Mouse (Mus musculus) limb, embryonic 14.5 days (tissue): Measurements from ENCODE around the gene Ppp5c. TPM values are rescaled to one million over a fixed set of nuclear protein-coding genes. Genes with fewer than 3 reads are reported as not detected.

ENCODE experiments used
- ATAC-seq: fragments of 200-750 bp; cut with Nextera tagmentation; 2 replicates; pipeline ENCODE4 v1.8.0; 2017; ENCODE audit warnings: low read depth, moderate number of reproducible peaks, moderate TSS enrichment; ENCODE audit not compliant: low FRiP score
- DNase-seq: peaks from one replicate; pipeline ENCODE4 v3.0.0-alpha.2; 2015; ENCODE audit warnings: low spot score
- H3K27ac ChIP-seq: fragments of 300-500 bp; sonication (generic); replicated peaks from 2 replicates; pipeline ENCODE4 v1.5.1; 2014; ENCODE audit warnings: low read depth, mild to moderate bottlenecking, low read length, moderate library complexity, mixed read lengths
- H3K27me3 ChIP-seq: fragments of 300-500 bp; sonication (generic); 2 replicates; pipeline ENCODE4 v1.6.1; 2014; ENCODE audit warnings: low read length, mixed read lengths; ENCODE audit not compliant: control insufficient read depth, insufficient read depth
- H3K36me3 ChIP-seq: fragments of 300-500 bp; sonication (generic); 2 replicates; pipeline ENCODE4 v1.6.1; 2014; ENCODE audit warnings: mild to moderate bottlenecking, low read length, moderate library complexity, mixed read lengths; ENCODE audit not compliant: control insufficient read depth, insufficient read depth
- H3K4me1 ChIP-seq: fragments of 300-500 bp; sonication (generic); 2 replicates; pipeline ENCODE4 v1.6.1; 2014; ENCODE audit warnings: antibody characterized with exemption, low read length, mixed read lengths; ENCODE audit not compliant: control insufficient read depth, insufficient read depth
- H3K4me2 ChIP-seq: fragments of 300-500 bp; sonication (generic); replicated peaks from 2 replicates; pipeline ENCODE4 v1.6.1; 2014; ENCODE audit warnings: low read depth, mild to moderate bottlenecking, low read length, moderate library complexity; ENCODE audit not compliant: severe bottlenecking
- H3K4me3 ChIP-seq: fragments of 300-500 bp; sonication (generic); replicated peaks from 2 replicates; pipeline ENCODE4 v1.5.1; 2014; ENCODE audit warnings: low read length
- H3K9ac ChIP-seq: fragments of 300-500 bp; sonication (generic); 2 replicates; pipeline ENCODE4 v1.6.1; 2014; ENCODE audit warnings: mild to moderate bottlenecking, low read depth, low read length, moderate library complexity; ENCODE audit not compliant: severe bottlenecking
- H3K9me3 ChIP-seq: fragments of 300-500 bp; sonication (generic); 2 replicates; pipeline ENCODE4 v1.6.1; 2016; ENCODE audit warnings: low read length; ENCODE audit not compliant: control insufficient read depth
- POLR2A ChIP-seq: fragments of 200-500 bp; IDR thresholded peaks from 2 replicates; pipeline ENCODE4 v1.8.0; 2012; ENCODE audit warnings: inconsistent platforms, mild to moderate bottlenecking, moderate library complexity, borderline replicate concordance; ENCODE audit not compliant: insufficient read depth, insufficient read length; ENCODE audit errors: extremely low read depth
- WGBS: fragments of 180-500 bp; shearing (Covaris S2); extraction: QIAGEN DNeasy Blood & Tissue Kit; methylation state at CpG from one replicate; pipeline ENCODE4 v1.1.7; 2014; 5-methylcytosine and 5-hydroxymethylcytosine counted together
- polyA plus RNA-seq, 2 experiments: library from polyadenylated mRNA; depleted of rRNA in 1 of 2; stranded (reverse) in 1 of 2; unstranded in 1 of 2; fragments of >200 nt; fragmentation: Nextera tagmentation in 1 of 2; extraction: Ambion mirVana in 1 of 2; gene quantifications; 2 replicates each; pipeline versions ENCODE4 v1.2.1 to v1.2.3; 2012 to 2014

The Ppp5c gene
- polyA plus RNA-seq, 2 experiments = 100 to 193 TPM

GRCm38 (mm10) chr7:16988405-16988804 lies 39.3 kb downstream of the Ppp5c start:
- Histone ChIP-seq H3K27me3 (no peaks in the 10 kb centered on the region), H3K4me3 (no peak overlapping the region), H3K27ac (no peak overlapping the region), H3K9ac (no peak overlapping the region), H3K36me3 (no peaks in the 10 kb centered on the region), H3K9me3 (no peaks in the 10 kb centered on the region), H3K4me2 (no peak overlapping the region), H3K4me1 (peaks cover 35% of the 10 kb centered on the region)
- no peak for TF ChIP-seq POLR2A
- DNase-seq (peak; percentile 80), ATAC-seq (peak; percentile 42)
- WGBS = 25% methylated on average over 3 of the region's 3 CpGs

DNA sequence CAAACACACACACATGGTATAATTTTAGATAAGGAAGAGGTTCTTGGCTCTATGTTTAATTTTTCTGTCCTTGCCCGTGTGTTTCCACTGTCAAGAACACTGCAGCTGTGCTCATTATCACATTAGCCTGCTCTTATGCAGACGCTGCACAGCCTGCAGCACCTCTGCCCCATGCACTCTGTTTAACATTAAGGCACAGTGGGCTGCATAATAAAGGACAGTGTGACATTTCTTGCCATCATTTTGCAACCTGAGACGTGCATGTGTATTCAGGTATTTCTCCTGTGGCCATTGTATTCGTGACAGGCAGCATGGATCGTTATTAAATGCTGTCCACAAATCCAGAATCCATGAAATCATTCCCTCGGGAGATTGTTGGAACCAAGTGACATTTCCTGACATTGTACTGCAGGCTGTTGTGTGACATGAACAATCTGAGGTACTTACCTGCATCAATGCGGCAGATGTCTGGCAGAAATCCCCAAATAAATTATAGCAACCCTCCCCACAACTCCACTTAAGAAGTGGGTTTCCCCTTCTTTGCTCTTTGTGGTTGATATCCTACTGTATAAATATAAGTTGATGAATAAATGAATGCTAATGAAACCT lies 40.1 kb downstream of the Ppp5c start:
- H3K27ac ChIP-seq = 0 out of 2 replicates have a peak overlapping the region, but pooled peaks have one; percentile 26
- no peak overlapping the region for H3K9ac ChIP-seq
- no peak for DNase-seq
- no peak overlapping the region for H3K4me3 ChIP-seq
- no peak overlapping the region for H3K4me2 ChIP-seq
- peaks cover 37% of the 10 kb centered on the region for H3K4me1 ChIP-seq
- WGBS = 25% methylated on average over 7 of the region's 7 CpGs
- no peak for ATAC-seq
- no peaks in the 10 kb centered on the region for H3K36me3 ChIP-seq
- TF ChIP-seq POLR2A = no peak
- no peaks in the 10 kb centered on the region for H3K9me3 ChIP-seq
- H3K27me3 ChIP-seq = no peaks in the 10 kb centered on the region

- H3K36me3 ChIP-seq = no peaks in the 10 kb centered on the region
- no peak within 1 kb of the TSS for H3K27ac ChIP-seq
- peak within 1 kb of the TSS; percentile 14; the same call in 1 of the 2 replicates for H3K4me3 ChIP-seq
- H3K9ac ChIP-seq = 0 out of 2 replicates have a peak within 1 kb of the TSS, but pooled peaks have one; percentile 25
- no peak for TF ChIP-seq POLR2A
- peaks cover 31% of the 10 kb centered on the region for H3K4me1 ChIP-seq
- H3K27me3 ChIP-seq = no peaks in the 10 kb centered on the region
- peak; percentile 23; the same call in 1 of the 2 replicates for ATAC-seq
- H3K4me2 ChIP-seq = peak within 1 kb of the TSS; percentile 39
- 22% methylated on average over 26 of the region's 26 CpGs for WGBS
- H3K9me3 ChIP-seq = no peaks in the 10 kb centered on the region
- DNase-seq = peak; percentile 26
These were observed 44.7 kb downstream of the Ppp5c start, which contains the start of gene Gm42372 for GRCm38 (mm10) chr7:16982859-16983568. Gene Gm42372 (plus strand): TSS chr7:16983086.

- under 1% methylated on average over 11 of the region's 12 CpGs for WGBS
- Histone ChIP-seq H3K27me3 (no peaks in the 10 kb centered on the region), H3K36me3 (no peaks in the 10 kb centered on the region), H3K27ac (peak overlapping the region; percentile 88), H3K4me1 (peaks cover 23% of the 10 kb centered on the region), H3K9me3 (no peaks in the 10 kb centered on the region), H3K9ac (0 out of 2 replicates have a peak overlapping the region, but pooled peaks have one; percentile 14), H3K4me3 (peak overlapping the region; percentile 20; the same call in 1 of the 2 replicates), H3K4me2 (peak overlapping the region; percentile 41)
- ATAC-seq (peak; percentile 84), DNase-seq (peak; percentile 71)
- no peak for TF ChIP-seq POLR2A
These were observed 47.4 kb downstream of the Ppp5c start for GRCm38 (mm10) chr7:16980348-16980747.

- H3K9ac ChIP-seq = no peak overlapping the region
- H3K36me3 ChIP-seq = no peaks in the 10 kb centered on the region
- no peak overlapping the region for H3K27ac ChIP-seq
- H3K4me3 ChIP-seq = no peak overlapping the region
- no peaks in the 10 kb centered on the region for H3K27me3 ChIP-seq
- WGBS = 91% methylated on average over 3 of the region's 3 CpGs
- H3K4me2 ChIP-seq = no peak overlapping the region
- peaks cover 23% of the 10 kb centered on the region for H3K4me1 ChIP-seq
- no peaks in the 10 kb centered on the region for H3K9me3 ChIP-seq
- DNase-seq (no peak), ATAC-seq (no peak)
- TF ChIP-seq POLR2A = no peak
These were observed 49.1 kb downstream of the Ppp5c start for GRCm38 (mm10) chr7:16978593-16978992.
